Mouse (Mus musculus): ENCODE measurements around the gene Fxr1. TPM values are rescaled to one million over a fixed set of nuclear protein-coding genes. Genes with fewer than 3 reads are reported as not detected.

The Fxr1 gene
- polyA plus RNA-seq, 1 experiment from 2014 or later = 70.5 TPM

GRCm38 (mm10) chr3:34076058-34076759 is 56.5 kb downstream of the Fxr1 start:
- H3K9me3 ChIP-seq = no peaks in the 10 kb centered on the region
- peaks cover 12% of the 10 kb centered on the region; the same call in 1 of the 2 replicates for H3K4me1 ChIP-seq
- no peak overlapping the region for H3K4me3 ChIP-seq
- no peak for DNase-seq (ENCODE audit: low spot score)
- 57% methylated on average over 6 of the region's 6 CpGs for WGBS
- peaks cover 40% of the 10 kb centered on the region for H3K36me3 ChIP-seq
- H3K27ac ChIP-seq = no peak overlapping the region
- H3K27me3 ChIP-seq (ENCODE audit: insufficient read depth, poor library complexity, severe bottlenecking) = no peaks in the 10 kb centered on the region

- peaks cover 15% of the 10 kb centered on the region; the same call in 1 of the 2 replicates for H3K4me1 ChIP-seq
- peak within 1 kb of the TSS; percentile 94 for H3K27ac ChIP-seq
- peak; percentile 96 for DNase-seq (ENCODE audit: low spot score)
- H3K36me3 ChIP-seq = peaks cover 13% of the 10 kb centered on the region; the same call in 1 of the 2 replicates
- no peaks in the 10 kb centered on the region for H3K27me3 ChIP-seq (ENCODE audit: insufficient read depth, poor library complexity, severe bottlenecking)
- H3K4me3 ChIP-seq = peak within 1 kb of the TSS; percentile 81
- no peaks in the 10 kb centered on the region for H3K9me3 ChIP-seq
- WGBS = 1% methylated on average over 50 of the region's 50 CpGs
These were observed 61.3 kb downstream of the Fxr1 start, which contains the start of gene Dnajc19 for GRCm38 (mm10) chr3:34080900-34081662. TSS of gene Dnajc19 (minus strand) at chr3:34081321.

- peak overlapping the region; percentile 94; the same call in 1 of the 2 replicates for H3K27ac ChIP-seq
- H3K9me3 ChIP-seq = no peaks in the 10 kb centered on the region
- H3K4me1 ChIP-seq = peaks cover 10% of the 10 kb centered on the region; the same call in 1 of the 2 replicates
- no peak for DNase-seq (ENCODE audit: low spot score)
- H3K4me3 ChIP-seq = peak overlapping the region; percentile 81
- peaks cover 13% of the 10 kb centered on the region; the same call in 1 of the 2 replicates for H3K36me3 ChIP-seq
- 83% methylated on average over 3 of the region's 3 CpGs for WGBS
- H3K27me3 ChIP-seq (ENCODE audit: insufficient read depth, poor library complexity, severe bottlenecking) = no peaks in the 10 kb centered on the region
These were observed 62.2 kb downstream of the Fxr1 start for GRCm38 (mm10) chr3:34081929-34082328.

GRCm38 (mm10) chr3:34083655-34084054 is 63.9 kb downstream of the Fxr1 start:
- 67% methylated on average over 5 of the region's 5 CpGs for WGBS
- no peak for DNase-seq (ENCODE audit: low spot score)
- Histone ChIP-seq H3K36me3 (peaks cover 3% of the 10 kb centered on the region; the same call in 1 of the 2 replicates), H3K9me3 (no peaks in the 10 kb centered on the region), H3K4me3 (no peak overlapping the region), H3K27me3 (ENCODE audit: insufficient read depth, poor library complexity, severe bottlenecking) (no peaks in the 10 kb centered on the region), H3K27ac (no peak overlapping the region), H3K4me1 (peaks cover 10% of the 10 kb centered on the region; the same call in 1 of the 2 replicates)

GRCm38 (mm10) chr3:34102891-34103290 is 83.1 kb downstream of the Fxr1 start:
- DNase-seq (ENCODE audit: low spot score) = no peak
- H3K27ac ChIP-seq = no peak overlapping the region
- WGBS = 78% methylated on average over 2 of the region's 2 CpGs

GRCm38 (mm10) chr3:34103902-34104672 is 84.3 kb downstream of the Fxr1 start:
- Histone ChIP-seq H3K27me3 (ENCODE audit: insufficient read depth, poor library complexity, severe bottlenecking) (peaks cover 4% of the 10 kb centered on the region; the same call in 1 of the 2 replicates), H3K4me1 (no peaks in the 10 kb centered on the region; the same call in 1 of the 2 replicates), H3K9me3 (no peaks in the 10 kb centered on the region), H3K4me3 (no peak overlapping the region), H3K36me3 (no peaks in the 10 kb centered on the region), H3K27ac (no peak overlapping the region)
- WGBS = 42% methylated on average over 7 of the region's 7 CpGs
- no peak for DNase-seq (ENCODE audit: low spot score)

More at GRCm38 (mm10) chr3:34102891-34103290, 83.1 kb downstream of the Fxr1 start:
- Histone ChIP-seq H3K27me3 (ENCODE audit: insufficient read depth, poor library complexity, severe bottlenecking) (peaks cover 4% of the 10 kb centered on the region; the same call in 1 of the 2 replicates), H3K9me3 (no peaks in the 10 kb centered on the region), H3K36me3 (no peaks in the 10 kb centered on the region), H3K4me1 (no peaks in the 10 kb centered on the region; the same call in 1 of the 2 replicates), H3K4me3 (no peak overlapping the region)

- no peak overlapping the region for H3K27ac ChIP-seq
- H3K4me1 ChIP-seq = no peaks in the 10 kb centered on the region; the same call in 1 of the 2 replicates
- H3K27me3 ChIP-seq (ENCODE audit: insufficient read depth, poor library complexity, severe bottlenecking) = peaks cover 4% of the 10 kb centered on the region; the same call in 1 of the 2 replicates
- no peaks in the 10 kb centered on the region for H3K36me3 ChIP-seq
- 13% methylated on average over 9 of the region's 9 CpGs for WGBS
- H3K9me3 ChIP-seq = no peaks in the 10 kb centered on the region
- H3K4me3 ChIP-seq = no peak overlapping the region
- no peak for DNase-seq (ENCODE audit: low spot score)
These were observed 86.7 kb downstream of the Fxr1 start for GRCm38 (mm10) chr3:34106421-34106820.

- WGBS = 37% methylated on average over 3 of the region's 3 CpGs
- H3K9me3 ChIP-seq = no peaks in the 10 kb centered on the region
- no peaks in the 10 kb centered on the region; the same call in 1 of the 2 replicates for H3K4me1 ChIP-seq
- no peaks in the 10 kb centered on the region for H3K36me3 ChIP-seq
- no peak for DNase-seq (ENCODE audit: low spot score)
- peaks cover 4% of the 10 kb centered on the region; the same call in 1 of the 2 replicates for H3K27me3 ChIP-seq (ENCODE audit: insufficient read depth, poor library complexity, severe bottlenecking)
- no peak overlapping the region for H3K4me3 ChIP-seq
- H3K27ac ChIP-seq = no peak overlapping the region
These were observed 87.9 kb downstream of the Fxr1 start for GRCm38 (mm10) chr3:34107631-34108030.

GRCm38 (mm10) chr3:34111941-34112685 is 92.4 kb downstream of the Fxr1 start:
- WGBS = 68% methylated on average over 11 of the region's 11 CpGs
- no peak for DNase-seq (ENCODE audit: low spot score)
- Histone ChIP-seq H3K4me1 (no peaks in the 10 kb centered on the region; the same call in 1 of the 2 replicates), H3K27me3 (ENCODE audit: insufficient read depth, poor library complexity, severe bottlenecking) (no peaks in the 10 kb centered on the region), H3K27ac (no peak overlapping the region), H3K9me3 (no peaks in the 10 kb centered on the region), H3K4me3 (no peak overlapping the region), H3K36me3 (no peaks in the 10 kb centered on the region)

- no peak overlapping the region for H3K27ac ChIP-seq
- WGBS = 52% methylated on average over 6 of the region's 6 CpGs
- H3K27me3 ChIP-seq (ENCODE audit: insufficient read depth, poor library complexity, severe bottlenecking) = no peaks in the 10 kb centered on the region
- H3K4me3 ChIP-seq = no peak overlapping the region
- no peaks in the 10 kb centered on the region for H3K36me3 ChIP-seq
- no peak for DNase-seq (ENCODE audit: low spot score)
- H3K9me3 ChIP-seq = no peaks in the 10 kb centered on the region
- H3K4me1 ChIP-seq = no peaks in the 10 kb centered on the region
These were observed 96.1 kb downstream of the Fxr1 start for GRCm38 (mm10) chr3:34115806-34116205.

GRCm38 (mm10) chr3:34119869-34120268 is 100.1 kb downstream of the Fxr1 start:
- 78% methylated on average over 4 of the region's 4 CpGs for WGBS

More at GRCm38 (mm10) chr3:34119869-34120268, 100.1 kb downstream of the Fxr1 start:
- Histone ChIP-seq H3K9me3 (no peaks in the 10 kb centered on the region), H3K4me3 (no peak overlapping the region), H3K27me3 (ENCODE audit: insufficient read depth, poor library complexity, severe bottlenecking) (no peaks in the 10 kb centered on the region), H3K4me1 (no peaks in the 10 kb centered on the region), H3K36me3 (no peaks in the 10 kb centered on the region), H3K27ac (no peak overlapping the region)
- no peak for DNase-seq (ENCODE audit: low spot score)

Measured in heart, embryonic 10.5 days (tissue).